Comparison of ENCODE assay signal across 9 mouse cellular contexts in the genomic region with DNA sequence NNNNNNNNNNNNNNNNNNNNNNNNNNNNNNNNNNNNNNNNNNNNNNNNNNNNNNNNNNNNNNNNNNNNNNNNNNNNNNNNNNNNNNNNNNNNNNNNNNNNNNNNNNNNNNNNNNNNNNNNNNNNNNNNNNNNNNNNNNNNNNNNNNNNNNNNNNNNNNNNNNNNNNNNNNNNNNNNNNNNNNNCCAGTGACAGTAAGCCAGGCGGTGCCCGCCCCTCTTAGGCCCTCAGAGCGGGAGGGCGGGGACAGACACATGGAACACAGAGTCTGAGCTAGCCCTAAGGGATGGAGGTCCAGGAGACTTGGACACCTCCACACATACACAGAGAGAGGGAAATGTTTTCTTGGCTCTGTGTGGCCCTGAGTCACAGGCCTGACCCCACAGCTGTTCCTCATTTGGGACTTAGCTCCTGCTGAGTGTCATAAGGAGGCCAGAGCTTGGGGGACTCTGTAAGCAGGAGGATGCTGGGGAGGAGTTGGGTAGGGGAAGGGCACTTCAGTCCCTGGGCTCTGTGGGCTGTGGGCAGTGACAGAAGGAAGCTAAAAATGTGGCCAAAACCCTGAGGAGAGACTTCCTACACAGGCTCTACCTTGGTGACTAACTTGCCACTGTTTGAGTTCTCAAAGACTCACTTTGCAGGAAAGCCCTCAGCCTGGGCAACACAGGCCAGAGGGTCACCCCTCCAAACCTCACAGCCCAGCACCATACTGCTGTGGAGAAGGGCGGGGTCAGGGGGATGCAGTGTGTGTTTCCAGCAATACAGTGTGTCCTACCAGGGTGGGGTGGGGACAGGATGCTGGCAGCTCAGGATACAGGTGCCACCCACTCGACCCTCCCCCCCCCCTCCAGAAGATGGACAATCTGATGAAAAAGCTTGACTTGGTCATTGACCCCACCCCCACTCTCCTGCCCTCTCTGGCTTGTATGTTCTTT. TPM values are rescaled to one million over a fixed set of nuclear protein-coding genes. Genes with fewer than 3 reads are reported as not detected.
DNase-seq lines count a peak whose midpoint lies in the region; ATAC-seq and TF ChIP-seq lines count a peak whose summit lies in the region.
"Had no signal": no experiment of that assay in that cellular context is flagged by ENCODE, and none has a peak within 500 bp of the region (broad histone marks: within the 10 kb centered on the region; RNA-seq: fewer than 3 reads in every experiment).

No protein-coding gene starts in this region.

- peak; percentile 69 for ATAC-seq in kidney, embryonic 14.5 days (ENCODE audit: low FRiP score, low TSS enrichment)
- peak; percentile 71 for ATAC-seq in intestine, embryonic 16.5 days
- peak; percentile 79 for ATAC-seq in megakaryocyte, adult 5-6 weeks (ENCODE audit: poor library complexity, severe bottlenecking)

- peak overlapping the region; percentile 32; the same call in 1 of the 2 replicates for H3K27ac ChIP-seq in kidney, embryonic 14.5 days (ENCODE audit: low read depth, low read length)
- peak overlapping the region; percentile 85 for H3K27ac ChIP-seq in bone marrow macrophage, adult 2 months (ENCODE audit: insufficient read depth, low read depth, low read length)
- H3K27ac ChIP-seq in intestine, embryonic 16.5 days (ENCODE audit: low read length) = 0 out of 2 replicates have a peak overlapping the region, but pooled peaks have one; percentile 34
- H3K27ac ChIP-seq: neural tube, embryonic 12.5 days had no signal

- 0 out of 2 replicates have a peak, but pooled peaks cover 3% of the 10 kb centered on the region for H3K4me1 ChIP-seq in kidney, embryonic 14.5 days (ENCODE audit: control insufficient read depth, insufficient read depth, low read length)
- peaks cover 25% of the 10 kb centered on the region for H3K4me1 ChIP-seq in bone marrow macrophage, adult 2 months (ENCODE audit: control insufficient read depth, insufficient read depth, low read length)
- peaks cover 20% of the 10 kb centered on the region for H3K4me1 ChIP-seq in intestine, embryonic 16.5 days (ENCODE audit: control insufficient read depth, insufficient read depth, low read length)

- no peaks in the 10 kb centered on the region for H3K9me3 ChIP-seq in kidney, embryonic 14.5 days (ENCODE audit: control insufficient read depth, low read length)
- no peaks in the 10 kb centered on the region for H3K9me3 ChIP-seq in intestine, embryonic 16.5 days (ENCODE audit: control insufficient read depth, low read length)
- H3K9me3 ChIP-seq: neural tube, embryonic 12.5 days had no signal

- H3K4me2 ChIP-seq in kidney, embryonic 14.5 days (replicated peaks; ENCODE audit: low read depth, low read length) = no peak overlapping the region
- no peak overlapping the region for H3K4me2 ChIP-seq in intestine, embryonic 16.5 days (ENCODE audit: low read depth, low read length)
- H3K4me2 ChIP-seq: neural tube, embryonic 12.5 days had no signal

- TF ChIP-seq CTCF in bone marrow macrophage, adult 2 months (IDR thresholded peaks at IDR 0.05; ENCODE audit: low read depth, low read length) = no peak

- H3K27me3 ChIP-seq in kidney, embryonic 14.5 days (ENCODE audit: control insufficient read depth, insufficient read depth, low read length) = no peaks in the 10 kb centered on the region
- H3K27me3 ChIP-seq in intestine, embryonic 16.5 days (replicated peaks; ENCODE audit: control insufficient read depth, insufficient read depth, low read length) = no peaks in the 10 kb centered on the region
- H3K27me3 ChIP-seq: neural tube, embryonic 12.5 days had no signal

- H3K36me3 ChIP-seq in kidney, embryonic 14.5 days (ENCODE audit: control insufficient read depth, insufficient read depth, low read length) = no peaks in the 10 kb centered on the region
- H3K36me3 ChIP-seq in intestine, embryonic 16.5 days (ENCODE audit: control insufficient read depth, insufficient read depth, low read length) = no peaks in the 10 kb centered on the region
- H3K36me3 ChIP-seq: neural tube, embryonic 12.5 days had no signal

- DNase-seq in kidney, adult 11 months = no peak
- peak; percentile 77 to 86 for DNase-seq in heart, adult 18-20 months
- no peak for DNase-seq in retina, embryonic 14.5 days (ENCODE audit: low spot score)
- no peak for DNase-seq in adrenal gland, postnatal 4 days (ENCODE audit: low spot score in 2 of 2)

- 71% methylated on average over 6 of the region's 6 CpGs for WGBS in kidney, embryonic 14.5 days
- WGBS in intestine, embryonic 16.5 days = 68% methylated on average over 6 of the region's 6 CpGs

- H3K4me3 ChIP-seq in kidney, embryonic 14.5 days (ENCODE audit: low read length) = no peak overlapping the region
- H3K4me3 ChIP-seq in bone marrow macrophage, adult 2 months (ENCODE audit: insufficient read depth, low read length) = peak overlapping the region; percentile 24
- no peak overlapping the region for H3K4me3 ChIP-seq in intestine, embryonic 16.5 days (ENCODE audit: low read length)
- H3K4me3 ChIP-seq: neural tube, embryonic 12.5 days had no signal

- TF ChIP-seq POLR2A in bone marrow macrophage, adult 2 months (IDR thresholded peaks at IDR 0.05; ENCODE audit: borderline replicate concordance, low read depth, low read length) = no peak

- 0 out of 2 replicates have a peak overlapping the region, but pooled peaks have one; percentile 12 for H3K9ac ChIP-seq in kidney, embryonic 14.5 days (ENCODE audit: low read depth, low read length)
- H3K9ac ChIP-seq in intestine, embryonic 16.5 days (ENCODE audit: low read depth, low read length) = no peak overlapping the region
- H3K9ac ChIP-seq: neural tube, embryonic 12.5 days had no signal

RNA-seq across cellular contexts. Expression of gene Capn5, which starts 6.7 kb away (rescaled TPM):
- 4.8 and 10.4 TPM in 2 replicates for polyA plus RNA-seq in kidney, embryonic 14.5 days (2014; fragmentation: Nextera tagmentation; extraction: Ambion mirVana)
- polyA plus RNA-seq in bone marrow macrophage, adult 2 months (2012; ENCODE audit: insufficient read depth, insufficient read length, missing spikeins) = 9.1 and 11.5 TPM in 2 replicates
- total RNA-seq in heart, adult 18-20 months (2021) = 1 to 10 TPM; 1.4 to 3.0 TPM
- polyA plus RNA-seq in intestine, embryonic 16.5 days (2015; fragmentation: Nextera tagmentation; extraction: Ambion mirVana) = 10.2 and 10.9 TPM in 2 replicates
- 1.1 TPM in 2 replicates for total RNA-seq in megakaryocyte, adult 5-6 weeks (2015)
- 0.73 and 0.89 TPM in 2 replicates for total RNA-seq in megakaryocyte, adult 5-6 weeks (2017)
- total RNA-seq in adrenal gland, postnatal 4 days (2021) = 10 to 100 TPM; 15.6 to 18.7 TPM

RNA-seq across cellular contexts. Expression of gene Omp, which starts 26.1 kb away (rescaled TPM):
- 0.20 and 0.51 TPM in 2 replicates for polyA plus RNA-seq in kidney, embryonic 14.5 days (2014; fragmentation: Nextera tagmentation; extraction: Ambion mirVana)
- polyA plus RNA-seq in bone marrow macrophage, adult 2 months (2012; ENCODE audit: insufficient read depth, insufficient read length, missing spikeins) = not detected in 2 replicates
- total RNA-seq in heart, adult 18-20 months (2021) = not detected
- polyA plus RNA-seq in intestine, embryonic 16.5 days (2015; fragmentation: Nextera tagmentation; extraction: Ambion mirVana) = 0.37 TPM in 2 replicates
- not detected in 2 replicates for total RNA-seq in megakaryocyte, adult 5-6 weeks (2015)
- not detected in 2 replicates for total RNA-seq in megakaryocyte, adult 5-6 weeks (2017)
- 1 to 10 TPM in 1 of 2 experiments, under 1 TPM in 1; 0.79 to 1.3 TPM for total RNA-seq in adrenal gland, postnatal 4 days (2021)

RNA-seq across cellular contexts. Expression of gene B3gnt6, which starts 27.9 kb away (rescaled TPM):
- 0.15 TPM in 1 of 2 replicates, not detected in the other for polyA plus RNA-seq in kidney, embryonic 14.5 days (2014; fragmentation: Nextera tagmentation; extraction: Ambion mirVana)
- 0.31 and 0.45 TPM in 2 replicates for polyA plus RNA-seq in bone marrow macrophage, adult 2 months (2012; ENCODE audit: insufficient read depth, insufficient read length, missing spikeins)
- total RNA-seq in heart, adult 18-20 months (2021) = not detected
- 0.15 TPM in 1 of 2 replicates, not detected in the other for polyA plus RNA-seq in intestine, embryonic 16.5 days (2015; fragmentation: Nextera tagmentation; extraction: Ambion mirVana)
- total RNA-seq in megakaryocyte, adult 5-6 weeks (2015) = 0.11 and 0.38 TPM in 2 replicates
- 0.28 and 0.59 TPM in 2 replicates for total RNA-seq in megakaryocyte, adult 5-6 weeks (2017)
- total RNA-seq in adrenal gland, postnatal 4 days (2021) = 1 to 10 TPM; 1.3 to 1.8 TPM

RNA-seq across cellular contexts. Expression of gene Myo7a, which starts 52.1 kb away (rescaled TPM):
- 7.9 and 15.4 TPM in 2 replicates for polyA plus RNA-seq in kidney, embryonic 14.5 days (2014; fragmentation: Nextera tagmentation; extraction: Ambion mirVana)
- 19.9 and 26.4 TPM in 2 replicates for polyA plus RNA-seq in bone marrow macrophage, adult 2 months (2012; ENCODE audit: insufficient read depth, insufficient read length, missing spikeins)
- total RNA-seq in heart, adult 18-20 months (2021) = 1 to 10 TPM; 3.9 to 5.2 TPM
- polyA plus RNA-seq in intestine, embryonic 16.5 days (2015; fragmentation: Nextera tagmentation; extraction: Ambion mirVana) = 24.0 and 35.6 TPM in 2 replicates
- total RNA-seq in megakaryocyte, adult 5-6 weeks (2015) = 7.3 and 8.4 TPM in 2 replicates
- 12.7 and 13.9 TPM in 2 replicates for total RNA-seq in megakaryocyte, adult 5-6 weeks (2017)
- 100 to 1,000 TPM; 132 to 153 TPM for total RNA-seq in adrenal gland, postnatal 4 days (2021)

Comparison
In these comparisons a context has a peak if more than half of its experiments do, and no peak if none do; other contexts are left out.
1. H3K27ac ChIP-seq: peak in every context shown above with its lines; median percentile 85 in bone marrow macrophage, adult 2 months; 34 in intestine, embryonic 16.5 days; 32 in kidney, embryonic 14.5 days.
2. DNase-seq: peak in heart, adult 18-20 months (2 of 2); none in kidney, adult 11 months (single experiment), retina, embryonic 14.5 days (single experiment) and adrenal gland, postnatal 4 days (0 of 2).
3. RNA of gene Capn5, which starts 6.7 kb away (total RNA-seq): 15.6 to 18.7 TPM in adrenal gland, postnatal 4 days; 1.4 to 3.0 TPM in heart, adult 18-20 months and 0.73 to 1.1 TPM in megakaryocyte, adult 5-6 weeks; every median in the first group is over 4 times any median in the second.
4. Peak in every context shown above with its lines, with median percentiles within 50 percentile points of each other: ATAC-seq.